Mouse (Mus musculus): Measurements from ENCODE around the gene Trim17. TPM values are rescaled to one million over a fixed set of nuclear protein-coding genes. Genes with fewer than 3 reads are reported as not detected.

Gene Trim17
- polyA plus RNA-seq (2012; ENCODE audit: insufficient read depth, insufficient read length, low replicate concordance, missing spikeins): not detected in 2 replicates

GRCm38 (mm10) chr11:58954420-58955142, at the start of gene Trim17, which contains the start of gene Hist3h2a:
Trim17 (plus strand) TSS chr11:58954685.
Hist3h2a (plus strand) TSS chr11:58954685.
- WGBS: under 1% methylated on average over 49 of the region's 49 CpGs
- TF ChIP-seq CTCF (IDR thresholded peaks at IDR 0.05; ENCODE audit: insufficient read depth, low read depth, low read length) (peak; percentile 58), POLR2A (IDR thresholded peaks at IDR 0.05; ENCODE audit: insufficient read depth, low read depth, low read length) (peak; percentile 50; the same call in 1 of the 2 replicates)
- Histone ChIP-seq H3K4me3 (ENCODE audit: insufficient read depth, low read depth, low read length) (peak within 1 kb of the TSS; percentile 90), H3K4me1 (ENCODE audit: control insufficient read depth, insufficient read depth, low read length) (peaks cover 17% of the 10 kb centered on the region), H3K27ac (ENCODE audit: insufficient read depth, low read depth, low read length) (peak within 1 kb of the TSS; percentile 100)

- no peak overlapping the region for H3K4me3 ChIP-seq (ENCODE audit: insufficient read depth, low read depth, low read length)
- 45% methylated on average over 6 of the region's 6 CpGs for WGBS
- H3K4me1 ChIP-seq (ENCODE audit: control insufficient read depth, insufficient read depth, low read length): peaks cover 7% of the 10 kb centered on the region
- H3K27ac ChIP-seq (ENCODE audit: insufficient read depth, low read depth, low read length): no peak overlapping the region
- no peak for TF ChIP-seq POLR2A (IDR thresholded peaks at IDR 0.05; ENCODE audit: insufficient read depth, low read depth, low read length)
- TF ChIP-seq CTCF (IDR thresholded peaks at IDR 0.05; ENCODE audit: insufficient read depth, low read depth, low read length): no peak
Observed at GRCm38 (mm10) chr11:58904838-58905237, 49.6 kb upstream of the Trim17 start.

- no peak overlapping the region for H3K27ac ChIP-seq (ENCODE audit: insufficient read depth, low read depth, low read length)
- H3K4me1 ChIP-seq (ENCODE audit: control insufficient read depth, insufficient read depth, low read length): peaks cover 12% of the 10 kb centered on the region
- TF ChIP-seq CTCF (IDR thresholded peaks at IDR 0.05; ENCODE audit: insufficient read depth, low read depth, low read length) (no peak), POLR2A (IDR thresholded peaks at IDR 0.05; ENCODE audit: insufficient read depth, low read depth, low read length) (no peak)
- no peak overlapping the region for H3K4me3 ChIP-seq (ENCODE audit: insufficient read depth, low read depth, low read length)
- 93% methylated on average over 1 of the region's 1 CpGs for WGBS
Observed at GRCm38 (mm10) chr11:58913776-58914175, 40.7 kb upstream of the Trim17 start.

- no peak overlapping the region for H3K27ac ChIP-seq (ENCODE audit: insufficient read depth, low read depth, low read length)
- 11% methylated on average over 17 of the region's 17 CpGs for WGBS
- TF ChIP-seq POLR2A (IDR thresholded peaks at IDR 0.05; ENCODE audit: insufficient read depth, low read depth, low read length): no peak
- peak; percentile 33; the same call in 1 of the 2 replicates for TF ChIP-seq CTCF (IDR thresholded peaks at IDR 0.05; ENCODE audit: insufficient read depth, low read depth, low read length)
- H3K4me1 ChIP-seq (ENCODE audit: control insufficient read depth, insufficient read depth, low read length): peaks cover 12% of the 10 kb centered on the region
- peak overlapping the region; percentile 41 for H3K4me3 ChIP-seq (ENCODE audit: insufficient read depth, low read depth, low read length)
Observed at GRCm38 (mm10) chr11:58914461-58915028, 39.9 kb upstream of the Trim17 start.

- 54% methylated on average over 14 of the region's 14 CpGs for WGBS
- Histone ChIP-seq H3K4me1 (ENCODE audit: control insufficient read depth, insufficient read depth, low read length) (peaks cover 12% of the 10 kb centered on the region), H3K4me3 (ENCODE audit: insufficient read depth, low read depth, low read length) (no peak overlapping the region), H3K27ac (ENCODE audit: insufficient read depth, low read depth, low read length) (no peak overlapping the region)
- peak; percentile 41; the same call in 1 of the 2 replicates for TF ChIP-seq CTCF (IDR thresholded peaks at IDR 0.05; ENCODE audit: insufficient read depth, low read depth, low read length)
- TF ChIP-seq POLR2A (IDR thresholded peaks at IDR 0.05; ENCODE audit: insufficient read depth, low read depth, low read length): no peak
Observed at GRCm38 (mm10) chr11:58916879-58917744, 37.4 kb upstream of the Trim17 start.

- no peak for TF ChIP-seq CTCF (IDR thresholded peaks at IDR 0.05; ENCODE audit: insufficient read depth, low read depth, low read length)
- TF ChIP-seq POLR2A (IDR thresholded peaks at IDR 0.05; ENCODE audit: insufficient read depth, low read depth, low read length): no peak
- WGBS: 86% methylated on average over 12 of the region's 12 CpGs
- no peak within 1 kb of the TSS for H3K4me3 ChIP-seq (ENCODE audit: insufficient read depth, low read depth, low read length)
- H3K4me1 ChIP-seq (ENCODE audit: control insufficient read depth, insufficient read depth, low read length): peaks cover 12% of the 10 kb centered on the region
- no peak within 1 kb of the TSS for H3K27ac ChIP-seq (ENCODE audit: insufficient read depth, low read depth, low read length)
Observed at GRCm38 (mm10) chr11:58917745-58918366, 36.6 kb upstream of the Trim17 start, which contains the start of gene Btnl10. Btnl10 (plus strand) TSS chr11:58917908.

- Histone ChIP-seq H3K27ac (ENCODE audit: insufficient read depth, low read depth, low read length) (no peak overlapping the region), H3K4me1 (ENCODE audit: control insufficient read depth, insufficient read depth, low read length) (peaks cover 12% of the 10 kb centered on the region), H3K4me3 (ENCODE audit: insufficient read depth, low read depth, low read length) (no peak overlapping the region)
- 70% methylated on average over 5 of the region's 5 CpGs for WGBS
- no peak for TF ChIP-seq POLR2A (IDR thresholded peaks at IDR 0.05; ENCODE audit: insufficient read depth, low read depth, low read length)
- TF ChIP-seq CTCF (IDR thresholded peaks at IDR 0.05; ENCODE audit: insufficient read depth, low read depth, low read length): no peak
Observed at GRCm38 (mm10) chr11:58918759-58919158, 35.7 kb upstream of the Trim17 start.

GRCm38 (mm10) chr11:58922420-58922819, 32.1 kb upstream of the Trim17 start:
- H3K4me1 ChIP-seq (ENCODE audit: control insufficient read depth, insufficient read depth, low read length): no peaks in the 10 kb centered on the region
- no peak for TF ChIP-seq POLR2A (IDR thresholded peaks at IDR 0.05; ENCODE audit: insufficient read depth, low read depth, low read length)
- TF ChIP-seq CTCF (IDR thresholded peaks at IDR 0.05; ENCODE audit: insufficient read depth, low read depth, low read length): no peak
- WGBS: 86% methylated on average over 9 of the region's 9 CpGs

More at GRCm38 (mm10) chr11:58922420-58922819, 32.1 kb upstream of the Trim17 start:
- H3K27ac ChIP-seq (ENCODE audit: insufficient read depth, low read depth, low read length): no peak overlapping the region
- H3K4me3 ChIP-seq (ENCODE audit: insufficient read depth, low read depth, low read length): no peak overlapping the region
